Mouse (Mus musculus): Measurements from ENCODE around the gene Lrrc43. TPM values are rescaled to one million over a fixed set of nuclear protein-coding genes. Genes with fewer than 3 reads are reported as not detected.

Lrrc43 gene
- polyA plus RNA-seq, 1 experiment from 2014 or later, result 0.60 TPM

DNA sequence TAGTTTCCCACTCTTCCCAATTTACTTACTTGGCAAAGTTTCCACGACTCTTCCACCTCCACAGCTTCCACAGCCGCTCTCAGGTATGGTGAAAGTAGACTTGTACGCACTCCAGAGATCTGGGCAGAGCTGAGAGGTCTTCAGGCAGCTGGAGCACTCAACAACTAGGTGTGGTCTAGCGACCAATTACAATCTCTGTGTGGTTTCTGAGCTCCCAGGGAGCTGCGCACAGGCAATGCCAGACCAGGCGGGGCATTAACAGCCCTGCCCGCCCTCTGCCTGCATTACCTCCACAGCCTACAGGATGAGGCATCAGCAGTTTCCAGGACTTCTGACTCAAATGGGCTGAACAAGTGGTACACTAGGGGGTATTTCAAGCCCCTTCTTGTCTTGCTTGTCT, 36.2 kb downstream of the Lrrc43 start, which contains the start of gene Gm49027:
Gene Gm49027 (minus strand): TSS at position 208 of the 400 bp plus-strand sequence.
- peaks cover 7% of the 10 kb centered on the region for H3K36me3 ChIP-seq (ENCODE audit: control insufficient read depth, insufficient read depth, low read length)
- H3K27ac ChIP-seq (ENCODE audit: low read depth, low read length), result peak within 1 kb of the TSS; percentile 73
- H3K4me3 ChIP-seq (ENCODE audit: low read length), result peak within 1 kb of the TSS; percentile 87
- WGBS, result 83% methylated on average over 7 of the region's 7 CpGs
- H3K27me3 ChIP-seq (replicated peaks; ENCODE audit: control insufficient read depth, insufficient read depth, low read length), result no peaks in the 10 kb centered on the region
- peak within 1 kb of the TSS; percentile 74 for H3K9ac ChIP-seq (ENCODE audit: low read depth, low read length)
- no peak for ATAC-seq
- no peaks in the 10 kb centered on the region for H3K9me3 ChIP-seq (ENCODE audit: control insufficient read depth, low read length)
- peak within 1 kb of the TSS; percentile 75 for H3K4me2 ChIP-seq (ENCODE audit: low read length)
- H3K4me1 ChIP-seq (ENCODE audit: control insufficient read depth, insufficient read depth, low read depth, low read length), result peaks cover 15% of the 10 kb centered on the region

DNA sequence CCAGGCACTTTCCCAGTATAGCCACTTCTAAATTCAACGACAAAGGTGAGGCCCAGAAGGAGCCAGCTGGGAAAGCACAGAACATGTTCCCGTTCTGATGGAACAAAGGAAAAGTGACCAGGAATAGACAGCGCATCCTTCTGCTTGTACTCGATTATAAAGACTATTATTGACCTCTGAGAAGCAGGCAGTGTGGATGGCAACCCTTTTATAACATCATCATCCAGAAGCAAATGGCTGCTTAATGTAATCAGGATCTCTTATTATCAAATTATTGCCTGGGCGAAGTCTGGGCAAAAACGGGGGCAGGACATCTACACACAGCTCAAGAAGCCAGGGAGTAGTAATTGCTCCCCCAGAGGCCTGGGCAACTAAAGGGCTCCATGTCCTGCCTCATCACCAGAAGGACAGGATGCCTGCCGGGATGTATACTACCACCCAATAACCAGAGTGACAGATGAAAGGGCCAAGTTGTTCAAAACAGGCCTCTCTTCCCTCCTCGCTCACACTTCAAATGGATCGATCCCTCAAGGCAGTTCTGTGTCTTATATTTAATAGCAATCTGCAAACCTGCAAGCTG, 36.9 kb downstream of the Lrrc43 start:
- H3K9me3 ChIP-seq (ENCODE audit: control insufficient read depth, low read length), result no peaks in the 10 kb centered on the region
- H3K4me1 ChIP-seq (ENCODE audit: control insufficient read depth, insufficient read depth, low read depth, low read length), result peaks cover 15% of the 10 kb centered on the region
- 94% methylated on average over 9 of the region's 9 CpGs for WGBS
- H3K4me3 ChIP-seq (ENCODE audit: low read length), result no peak overlapping the region
- H3K27me3 ChIP-seq (replicated peaks; ENCODE audit: control insufficient read depth, insufficient read depth, low read length), result no peaks in the 10 kb centered on the region
- ATAC-seq, result no peak
- no peak overlapping the region for H3K27ac ChIP-seq (ENCODE audit: low read depth, low read length)
- H3K4me2 ChIP-seq (ENCODE audit: low read length), result no peak overlapping the region
- H3K9ac ChIP-seq (ENCODE audit: low read depth, low read length), result no peak overlapping the region
- H3K36me3 ChIP-seq (ENCODE audit: control insufficient read depth, insufficient read depth, low read length), result peaks cover 14% of the 10 kb centered on the region

- 81% methylated on average over 7 of the region's 7 CpGs for WGBS
- Histone ChIP-seq H3K27me3 (replicated peaks; ENCODE audit: control insufficient read depth, insufficient read depth, low read length) (no peaks in the 10 kb centered on the region), H3K4me1 (ENCODE audit: control insufficient read depth, insufficient read depth, low read depth, low read length) (peaks cover 5% of the 10 kb centered on the region), H3K9ac (ENCODE audit: low read depth, low read length) (no peak overlapping the region), H3K27ac (ENCODE audit: low read depth, low read length) (no peak overlapping the region), H3K9me3 (ENCODE audit: control insufficient read depth, low read length) (no peaks in the 10 kb centered on the region), H3K4me2 (ENCODE audit: low read length) (no peak overlapping the region), H3K4me3 (ENCODE audit: low read length) (no peak overlapping the region), H3K36me3 (ENCODE audit: control insufficient read depth, insufficient read depth, low read length) (peaks cover 36% of the 10 kb centered on the region)
- ATAC-seq, result no peak
Observed at GRCm38 (mm10) chr5:123528641-123529040, 39.5 kb downstream of the Lrrc43 start.

DNA sequence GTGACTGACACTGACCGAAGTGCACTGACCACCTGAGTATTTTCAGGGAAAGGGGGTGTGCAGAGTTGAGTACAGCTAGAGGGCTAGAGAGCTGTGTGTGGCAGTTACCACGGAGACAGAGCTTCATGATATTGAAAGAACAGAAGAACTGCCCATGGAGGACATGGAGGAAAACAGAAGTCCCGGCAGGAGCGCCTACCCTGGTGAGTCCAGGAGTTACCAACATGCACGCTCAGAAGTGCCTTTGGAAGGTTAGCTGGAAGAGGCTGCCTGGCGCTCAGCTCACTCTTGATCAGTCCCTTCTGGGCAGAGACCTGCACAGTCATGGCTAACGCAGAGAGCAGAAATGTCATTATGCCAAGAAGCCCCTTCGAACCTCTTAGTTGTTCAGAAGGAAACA, 41.0 kb downstream of the Lrrc43 start:
- Histone ChIP-seq H3K9ac (ENCODE audit: low read depth, low read length) (no peak overlapping the region), H3K36me3 (ENCODE audit: control insufficient read depth, insufficient read depth, low read length) (peaks cover 45% of the 10 kb centered on the region), H3K4me1 (ENCODE audit: control insufficient read depth, insufficient read depth, low read depth, low read length) (no peaks in the 10 kb centered on the region), H3K27ac (ENCODE audit: low read depth, low read length) (no peak overlapping the region), H3K9me3 (ENCODE audit: control insufficient read depth, low read length) (no peaks in the 10 kb centered on the region), H3K4me3 (ENCODE audit: low read length) (no peak overlapping the region), H3K4me2 (ENCODE audit: low read length) (no peak overlapping the region), H3K27me3 (replicated peaks; ENCODE audit: control insufficient read depth, insufficient read depth, low read length) (no peaks in the 10 kb centered on the region)
- 88% methylated on average over 8 of the region's 8 CpGs for WGBS
- ATAC-seq, result no peak

- Histone ChIP-seq H3K9ac (ENCODE audit: low read depth, low read length) (no peak overlapping the region), H3K36me3 (ENCODE audit: control insufficient read depth, insufficient read depth, low read length) (peaks cover 58% of the 10 kb centered on the region), H3K4me1 (ENCODE audit: control insufficient read depth, insufficient read depth, low read depth, low read length) (no peaks in the 10 kb centered on the region), H3K27me3 (replicated peaks; ENCODE audit: control insufficient read depth, insufficient read depth, low read length) (no peaks in the 10 kb centered on the region), H3K4me3 (ENCODE audit: low read length) (no peak overlapping the region), H3K9me3 (ENCODE audit: control insufficient read depth, low read length) (no peaks in the 10 kb centered on the region), H3K27ac (ENCODE audit: low read depth, low read length) (no peak overlapping the region), H3K4me2 (ENCODE audit: low read length) (no peak overlapping the region)
- no peak for ATAC-seq
- WGBS, result 98% methylated on average over 10 of the region's 10 CpGs
Observed at GRCm38 (mm10) chr5:123533801-123534200, 44.7 kb downstream of the Lrrc43 start.

DNA sequence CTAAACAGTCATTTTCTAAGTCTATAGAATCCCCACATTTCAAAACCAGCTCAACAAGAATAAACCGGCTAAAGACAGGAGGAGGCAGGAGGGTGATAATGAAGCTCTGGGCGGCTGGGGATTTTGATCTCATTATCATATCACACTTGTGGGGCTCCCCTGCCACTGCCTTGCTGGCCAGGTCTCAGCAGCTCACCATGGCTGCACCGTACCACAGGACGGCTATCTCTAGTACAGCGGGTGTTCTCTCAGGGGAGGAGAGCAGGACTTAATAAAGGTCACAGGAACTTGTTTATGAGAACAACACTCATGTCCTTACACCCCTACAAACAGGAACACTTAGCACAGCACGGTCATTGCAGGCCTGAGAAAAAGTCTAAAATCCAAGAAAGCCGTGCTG, 66.6 kb downstream of the Lrrc43 start:
- Histone ChIP-seq H3K4me1 (ENCODE audit: control insufficient read depth, insufficient read depth, low read depth, low read length) (no peaks in the 10 kb centered on the region), H3K9me3 (ENCODE audit: control insufficient read depth, low read length) (no peaks in the 10 kb centered on the region), H3K36me3 (ENCODE audit: control insufficient read depth, insufficient read depth, low read length) (peaks cover 30% of the 10 kb centered on the region), H3K27ac (ENCODE audit: low read depth, low read length) (no peak overlapping the region), H3K9ac (ENCODE audit: low read depth, low read length) (no peak overlapping the region), H3K4me3 (ENCODE audit: low read length) (no peak overlapping the region), H3K27me3 (replicated peaks; ENCODE audit: control insufficient read depth, insufficient read depth, low read length) (no peaks in the 10 kb centered on the region), H3K4me2 (ENCODE audit: low read length) (no peak overlapping the region)
- no peak for ATAC-seq
- 90% methylated on average over 7 of the region's 7 CpGs for WGBS

GRCm38 (mm10) chr5:123556451-123556850, 67.3 kb downstream of the Lrrc43 start:
- no peak overlapping the region for H3K4me2 ChIP-seq (ENCODE audit: low read length)
- H3K27me3 ChIP-seq (replicated peaks; ENCODE audit: control insufficient read depth, insufficient read depth, low read length), result no peaks in the 10 kb centered on the region
- no peak overlapping the region for H3K4me3 ChIP-seq (ENCODE audit: low read length)
- peaks cover 32% of the 10 kb centered on the region for H3K36me3 ChIP-seq (ENCODE audit: control insufficient read depth, insufficient read depth, low read length)
- H3K4me1 ChIP-seq (ENCODE audit: control insufficient read depth, insufficient read depth, low read depth, low read length), result no peaks in the 10 kb centered on the region
- WGBS, result 68% methylated on average over 2 of the region's 2 CpGs
- ATAC-seq, result no peak
- peak overlapping the region; percentile 23; the same call in 1 of the 2 replicates for H3K27ac ChIP-seq (ENCODE audit: low read depth, low read length)
- H3K9me3 ChIP-seq (ENCODE audit: control insufficient read depth, low read length), result no peaks in the 10 kb centered on the region
- H3K9ac ChIP-seq (ENCODE audit: low read depth, low read length), result no peak overlapping the region

Small RNAs within 50 kb of the gene (microRNA-seq; reads per million reads assigned to microRNA genes)
- gene Mir7647, result 1.2 reads per million

Other genes starting within 250 kb of the Lrrc43 start
- 1.1 and 1.4 TPM in 2 replicates for gene Wdr66, start 237.2 kb upstream of the Lrrc43 start, polyA plus RNA-seq (2015; fragmentation: Nextera tagmentation; extraction: Ambion mirVana)
- gene Bcl7a, start 145.5 kb upstream of the Lrrc43 start, polyA plus RNA-seq (2015; fragmentation: Nextera tagmentation; extraction: Ambion mirVana), result 31.1 and 36.7 TPM in 2 replicates
- 15.2 and 20.7 TPM in 2 replicates for gene Mlxip, start 94.5 kb upstream of the Lrrc43 start, polyA plus RNA-seq (2015; fragmentation: Nextera tagmentation; extraction: Ambion mirVana)
- not detected in 2 replicates for gene Il31, start 184 bp downstream of the Lrrc43 start, polyA plus RNA-seq (2015; fragmentation: Nextera tagmentation; extraction: Ambion mirVana)
- 0.91 and 0.94 TPM in 2 replicates for gene B3gnt4, start 21.2 kb downstream of the Lrrc43 start, polyA plus RNA-seq (2015; fragmentation: Nextera tagmentation; extraction: Ambion mirVana)
- 105 and 107 TPM in 2 replicates for gene Diablo, start 34.9 kb downstream of the Lrrc43 start, polyA plus RNA-seq (2015; fragmentation: Nextera tagmentation; extraction: Ambion mirVana)
- 1.6 and 2.1 TPM in 2 replicates for gene Gm49027, start 36.2 kb downstream of the Lrrc43 start, polyA plus RNA-seq (2015; fragmentation: Nextera tagmentation; extraction: Ambion mirVana)
- 40.0 and 44.3 TPM in 2 replicates for gene Vps33a, start 83.7 kb downstream of the Lrrc43 start, polyA plus RNA-seq (2015; fragmentation: Nextera tagmentation; extraction: Ambion mirVana)
- 74.3 and 74.4 TPM in 2 replicates for gene Clip1, start 195.3 kb downstream of the Lrrc43 start, polyA plus RNA-seq (2015; fragmentation: Nextera tagmentation; extraction: Ambion mirVana)
- gene Zcchc8, start 231.8 kb downstream of the Lrrc43 start, polyA plus RNA-seq (2015; fragmentation: Nextera tagmentation; extraction: Ambion mirVana), result 48.6 and 58.6 TPM in 2 replicates

Data from hindbrain, embryonic 16.5 days (tissue).